33 mouse cellular contexts compared by ENCODE assay signal in the genomic region with DNA sequence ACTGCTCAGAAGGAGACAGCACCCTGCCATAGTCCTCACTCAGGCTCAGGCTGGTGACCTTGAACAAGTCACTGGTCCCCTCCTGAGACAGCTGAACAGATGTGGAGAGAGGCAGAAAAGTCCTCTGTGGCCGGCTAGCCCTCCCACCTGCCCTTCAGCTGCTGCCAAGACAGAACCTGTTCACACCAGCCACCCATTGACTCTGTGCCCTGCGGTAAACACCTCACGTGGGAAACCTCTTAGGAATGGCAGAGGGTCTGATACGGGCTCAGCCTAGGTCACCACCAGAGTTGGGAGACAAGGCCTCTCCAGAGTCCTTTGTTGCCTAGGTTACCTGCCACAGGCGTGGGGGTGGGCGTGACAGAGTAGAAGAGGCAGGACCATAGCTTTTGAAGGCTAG. TPM values are rescaled to one million over a fixed set of nuclear protein-coding genes. Genes with fewer than 3 reads are reported as not detected.
DNase-seq lines count a peak whose midpoint lies in the region; ATAC-seq and TF ChIP-seq lines count a peak whose summit lies in the region.
"Had no signal": no experiment of that assay in that cellular context is flagged by ENCODE, and none has a peak within 500 bp of the region (broad histone marks: within the 10 kb centered on the region; RNA-seq: fewer than 3 reads in every experiment).

No protein-coding gene starts in this region.

- 0 out of 2 replicates have a peak, but pooled peaks have one; percentile 7 for ATAC-seq in embryonic facial prominence, embryonic 12.5 days (ENCODE audit: insufficient number of reproducible peaks, insufficient read depth, low FRiP score, low TSS enrichment)
- ATAC-seq in kidney, embryonic 15.5 days (replicated peaks; ENCODE audit: low FRiP score), result no peak
- peak; percentile 28; the same call in 1 of the 2 replicates for ATAC-seq in stomach, embryonic 15.5 days (ENCODE audit: insufficient read depth, low FRiP score, low read depth)
- no peak for ATAC-seq in stomach, postnatal 0 days (ENCODE audit: low FRiP score, low TSS enrichment)
- ATAC-seq: forebrain, postnatal 0 days; midbrain, embryonic 16.5 days had no signal

- no peaks in the 10 kb centered on the region for H3K27me3 ChIP-seq in embryonic facial prominence, embryonic 12.5 days
- 0 out of 2 replicates have a peak, but pooled peaks cover 8% of the 10 kb centered on the region for H3K27me3 ChIP-seq in embryonic facial prominence, embryonic 10.5 days (replicated peaks; ENCODE audit: low read depth, poor library complexity, severe bottlenecking)
- H3K27me3 ChIP-seq in kidney, adult 2 months (replicated peaks; ENCODE audit: control insufficient read depth, insufficient read depth, low read length), result no peaks in the 10 kb centered on the region
- no peaks in the 10 kb centered on the region for H3K27me3 ChIP-seq in kidney, embryonic 15.5 days
- no peaks in the 10 kb centered on the region for H3K27me3 ChIP-seq in stomach, embryonic 15.5 days (replicated peaks)
- H3K27me3 ChIP-seq in stomach, postnatal 0 days (ENCODE audit: control insufficient read depth, insufficient read depth, low read length), result no peaks in the 10 kb centered on the region
- H3K27me3 ChIP-seq: hindbrain, embryonic 15.5 days; neural tube, embryonic 12.5 days had no signal

- 61% methylated on average over 6 of the region's 6 CpGs for WGBS in embryonic facial prominence, embryonic 12.5 days
- 60% methylated on average over 6 of the region's 6 CpGs for WGBS in embryonic facial prominence, embryonic 10.5 days
- 55% methylated on average over 6 of the region's 6 CpGs for WGBS in kidney, adult 2 months
- 49% methylated on average over 6 of the region's 6 CpGs for WGBS in kidney, embryonic 15.5 days
- 42% methylated on average over 6 of the region's 6 CpGs for WGBS in stomach, embryonic 15.5 days
- 48% methylated on average over 6 of the region's 6 CpGs for WGBS in stomach, postnatal 0 days

- no peak overlapping the region for H3K27ac ChIP-seq in embryonic facial prominence, embryonic 12.5 days
- no peak overlapping the region for H3K27ac ChIP-seq in embryonic facial prominence, embryonic 10.5 days (replicated peaks)
- peak overlapping the region; percentile 67 for H3K27ac ChIP-seq in kidney, adult 2 months (ENCODE audit: insufficient read depth, low read depth, low read length)
- no peak overlapping the region for H3K27ac ChIP-seq in kidney, embryonic 15.5 days
- no peak overlapping the region for H3K27ac ChIP-seq in stomach, embryonic 15.5 days
- no peak overlapping the region for H3K27ac ChIP-seq in stomach, postnatal 0 days (replicated peaks)
- H3K27ac ChIP-seq: embryonic facial prominence, embryonic 13.5 days; heart, adult 2 months; hindbrain, embryonic 15.5 days; liver, embryonic 14.5 days; neural tube, embryonic 12.5 days had no signal

- no peaks in the 10 kb centered on the region for H3K9me3 ChIP-seq in embryonic facial prominence, embryonic 12.5 days
- no peaks in the 10 kb centered on the region for H3K9me3 ChIP-seq in embryonic facial prominence, embryonic 10.5 days
- H3K9me3 ChIP-seq in kidney, embryonic 15.5 days (replicated peaks), result no peaks in the 10 kb centered on the region
- no peaks in the 10 kb centered on the region for H3K9me3 ChIP-seq in stomach, embryonic 15.5 days
- no peaks in the 10 kb centered on the region for H3K9me3 ChIP-seq in stomach, postnatal 0 days (ENCODE audit: control insufficient read depth, low read length)
- H3K9me3 ChIP-seq: embryonic facial prominence, embryonic 13.5 days; heart, embryonic 12.5 days; hindbrain, embryonic 15.5 days; neural tube, embryonic 12.5 days had no signal

- H3K4me2 ChIP-seq in embryonic facial prominence, embryonic 12.5 days (replicated peaks), result no peak overlapping the region
- no peak overlapping the region for H3K4me2 ChIP-seq in kidney, embryonic 15.5 days
- H3K4me2 ChIP-seq in stomach, embryonic 15.5 days, result no peak overlapping the region
- H3K4me2 ChIP-seq in stomach, postnatal 0 days (replicated peaks; ENCODE audit: low read depth), result no peak overlapping the region
- H3K4me2 ChIP-seq: embryonic facial prominence, embryonic 13.5 days; heart, embryonic 12.5 days; hindbrain, embryonic 15.5 days; lung, embryonic 14.5 days; midbrain, embryonic 11.5 days; neural tube, embryonic 12.5 days had no signal

- H3K4me3 ChIP-seq in embryonic facial prominence, embryonic 12.5 days, result no peak overlapping the region
- H3K4me3 ChIP-seq in embryonic facial prominence, embryonic 10.5 days, result no peak overlapping the region
- H3K4me3 ChIP-seq in kidney, adult 2 months (ENCODE audit: insufficient read depth, low read depth, low read length), result no peak overlapping the region
- no peak overlapping the region for H3K4me3 ChIP-seq in kidney, embryonic 15.5 days (replicated peaks)
- no peak overlapping the region for H3K4me3 ChIP-seq in stomach, embryonic 15.5 days (replicated peaks)
- no peak overlapping the region for H3K4me3 ChIP-seq in stomach, postnatal 0 days (ENCODE audit: low read depth, low read length)
- H3K4me3 ChIP-seq: embryonic facial prominence, embryonic 13.5 days; heart, adult 2 months; heart, embryonic 12.5 days; hindbrain, embryonic 15.5 days; myocyte; neural tube, embryonic 12.5 days had no signal

- DNase-seq in embryonic facial prominence, embryonic 10.5 days (ENCODE audit: low spot score), result no peak
- DNase-seq in kidney, adult 2 months, result peak; percentile 72
- DNase-seq in stomach, postnatal 0 days (ENCODE audit: low spot score), result no peak
- DNase-seq in kidney, postnatal 36 days, result peak; percentile 51 to 60
- DNase-seq in Muller cell, postnatal 12 days (ENCODE audit: inconsistent ontology term), result no peak
- DNase-seq: adrenal gland, postnatal 14 days; cerebellum, adult 11 months; cerebellum, adult 9-10 months; cerebellum, postnatal 36 days; forebrain, postnatal 0 days; heart, adult 2 months; layer of hippocampus, adult 9-11 months; liver; lung, embryonic 14.5 days; right cerebral cortex, adult 18-20 months; right cerebral cortex, postnatal 4 days had no signal

- no peak for TF ChIP-seq POLR2A in kidney, adult 2 months (IDR thresholded peaks at IDR 0.05; ENCODE audit: low read depth, low read length)

- H3K4me1 ChIP-seq in embryonic facial prominence, embryonic 12.5 days, result peaks cover 22% of the 10 kb centered on the region
- H3K4me1 ChIP-seq in embryonic facial prominence, embryonic 10.5 days, result peaks cover 39% of the 10 kb centered on the region
- H3K4me1 ChIP-seq in kidney, adult 2 months (ENCODE audit: control insufficient read depth, insufficient read depth, low read length), result no peaks in the 10 kb centered on the region
- peaks cover 31% of the 10 kb centered on the region for H3K4me1 ChIP-seq in kidney, embryonic 15.5 days
- H3K4me1 ChIP-seq in stomach, embryonic 15.5 days, result no peaks in the 10 kb centered on the region
- H3K4me1 ChIP-seq in stomach, postnatal 0 days (replicated peaks; ENCODE audit: control insufficient read depth, insufficient read depth), result no peaks in the 10 kb centered on the region
- H3K4me1 ChIP-seq: heart, embryonic 12.5 days had no signal

- no peak overlapping the region for H3K9ac ChIP-seq in embryonic facial prominence, embryonic 12.5 days
- no peak overlapping the region for H3K9ac ChIP-seq in kidney, embryonic 15.5 days
- no peak overlapping the region for H3K9ac ChIP-seq in stomach, embryonic 15.5 days
- no peak overlapping the region for H3K9ac ChIP-seq in stomach, postnatal 0 days (ENCODE audit: low read length)
- H3K9ac ChIP-seq: embryonic facial prominence, embryonic 13.5 days; forebrain, postnatal 0 days; heart, embryonic 12.5 days; hindbrain, embryonic 15.5 days; liver, embryonic 14.5 days; lung, embryonic 14.5 days; neural tube, embryonic 12.5 days had no signal

- TF ChIP-seq CTCF in kidney, adult 2 months (conservative IDR thresholded peaks at IDR 0.05; ENCODE audit: insufficient read depth, insufficient read length, low read depth, low read length), result no peak
- no peak for TF ChIP-seq CTCF in stomach, postnatal 0 days (IDR thresholded peaks at IDR 0.05; ENCODE audit: low read depth)

- H3K36me3 ChIP-seq in embryonic facial prominence, embryonic 12.5 days, result no peaks in the 10 kb centered on the region
- H3K36me3 ChIP-seq in embryonic facial prominence, embryonic 10.5 days (replicated peaks), result no peaks in the 10 kb centered on the region
- H3K36me3 ChIP-seq in kidney, adult 2 months (ENCODE audit: control insufficient read depth, insufficient read depth, low read length), result no peaks in the 10 kb centered on the region
- no peaks in the 10 kb centered on the region for H3K36me3 ChIP-seq in kidney, embryonic 15.5 days
- no peaks in the 10 kb centered on the region for H3K36me3 ChIP-seq in stomach, embryonic 15.5 days
- H3K36me3 ChIP-seq in stomach, postnatal 0 days (ENCODE audit: control insufficient read depth, insufficient read depth, low read length), result no peaks in the 10 kb centered on the region
- H3K36me3 ChIP-seq: embryonic facial prominence, embryonic 13.5 days; heart, embryonic 12.5 days; hindbrain, embryonic 15.5 days; neural tube, embryonic 12.5 days had no signal

- no peak for TF ChIP-seq EP300 in stomach, postnatal 0 days (optimal IDR thresholded peaks at IDR 0.05)

RNA-seq across cellular contexts. Expression of a gene that starts 4.8 kb away (rescaled TPM):
- not detected in 2 replicates for polyA plus RNA-seq in embryonic facial prominence, embryonic 12.5 days (2016; fragmentation: Nextera tagmentation; extraction: Ambion mirVana)
- not detected in 2 replicates for polyA plus RNA-seq in embryonic facial prominence, embryonic 10.5 days (2016; fragmentation: Nextera tagmentation; extraction: Ambion mirVana)
- 73.6 and 78.1 TPM in 2 replicates for polyA plus RNA-seq in kidney, adult 2 months (2012; rRNA removed)
- 7.9 and 8.9 TPM in 2 replicates for polyA plus RNA-seq in kidney, embryonic 15.5 days (2015; fragmentation: Nextera tagmentation; extraction: Ambion mirVana)
- polyA plus RNA-seq in stomach, embryonic 15.5 days (2015; fragmentation: Nextera tagmentation; extraction: Ambion mirVana), result not detected in 2 replicates
- 0.35 and 0.38 TPM in 2 replicates for polyA plus RNA-seq in stomach, postnatal 0 days (2015; fragmentation: Nextera tagmentation; extraction: Ambion mirVana)
- polyA plus RNA-seq: C2C12; embryonic facial prominence, embryonic 13.5 days; forebrain, embryonic 11.5 days; forebrain, postnatal 0 days; heart, adult 2 months; heart, embryonic 12.5 days; heart, postnatal 0 days; intestine, embryonic 14.5 days; large intestine, adult 2 months; limb, embryonic 11.5 days; liver, embryonic 14.5 days; lung, embryonic 14.5 days; midbrain, embryonic 11.5 days; midbrain, embryonic 16.5 days; myocyte; neural tube, embryonic 12.5 days had no signal

RNA-seq across cellular contexts. Expression of a gene that starts 32.7 kb away (rescaled TPM):
- 1.8 and 1.9 TPM in 2 replicates for polyA plus RNA-seq in embryonic facial prominence, embryonic 12.5 days (2016; fragmentation: Nextera tagmentation; extraction: Ambion mirVana)
- polyA plus RNA-seq in embryonic facial prominence, embryonic 10.5 days (2016; fragmentation: Nextera tagmentation; extraction: Ambion mirVana), result 1.6 and 3.3 TPM in 2 replicates
- 5.8 and 6.0 TPM in 2 replicates for polyA plus RNA-seq in kidney, adult 2 months (2012; rRNA removed)
- polyA plus RNA-seq in kidney, embryonic 15.5 days (2015; fragmentation: Nextera tagmentation; extraction: Ambion mirVana), result 16.3 and 18.8 TPM in 2 replicates
- polyA plus RNA-seq in stomach, embryonic 15.5 days (2015; fragmentation: Nextera tagmentation; extraction: Ambion mirVana), result 41.5 and 45.7 TPM in 2 replicates
- 4.0 and 6.8 TPM in 2 replicates for polyA plus RNA-seq in stomach, postnatal 0 days (2015; fragmentation: Nextera tagmentation; extraction: Ambion mirVana)

Comparison
In these comparisons a context has a peak if more than half of its experiments do, and no peak if none do; other contexts are left out.
1. ATAC-seq: peak in embryonic facial prominence, embryonic 12.5 days (single experiment) and stomach, embryonic 15.5 days (single experiment); none in kidney, embryonic 15.5 days (single experiment) and stomach, postnatal 0 days (single experiment).
2. DNase-seq: peak in kidney, adult 2 months (single experiment) and kidney, postnatal 36 days (2 of 2); none in embryonic facial prominence, embryonic 10.5 days (single experiment), stomach, postnatal 0 days (single experiment) and Muller cell, postnatal 12 days (single experiment).